Mouse (Mus musculus) central nervous system, embryonic 18 days (tissue): ENCODE measurements around the gene Gm48552. TPM values are rescaled to one million over a fixed set of nuclear protein-coding genes. Genes with fewer than 3 reads are reported as not detected.

Source experiments
- polyA plus RNA-seq: library from polyadenylated mRNA; depleted of rRNA; stranded (reverse); fragments of >200 nt; gene quantifications from 2 replicates; pipeline ENCODE4 v1.2.3, GENCODE M21; 2012; rRNA removed

The Gm48552 gene
- 7.0 and 10.1 TPM in 2 replicates for polyA plus RNA-seq

DNA sequence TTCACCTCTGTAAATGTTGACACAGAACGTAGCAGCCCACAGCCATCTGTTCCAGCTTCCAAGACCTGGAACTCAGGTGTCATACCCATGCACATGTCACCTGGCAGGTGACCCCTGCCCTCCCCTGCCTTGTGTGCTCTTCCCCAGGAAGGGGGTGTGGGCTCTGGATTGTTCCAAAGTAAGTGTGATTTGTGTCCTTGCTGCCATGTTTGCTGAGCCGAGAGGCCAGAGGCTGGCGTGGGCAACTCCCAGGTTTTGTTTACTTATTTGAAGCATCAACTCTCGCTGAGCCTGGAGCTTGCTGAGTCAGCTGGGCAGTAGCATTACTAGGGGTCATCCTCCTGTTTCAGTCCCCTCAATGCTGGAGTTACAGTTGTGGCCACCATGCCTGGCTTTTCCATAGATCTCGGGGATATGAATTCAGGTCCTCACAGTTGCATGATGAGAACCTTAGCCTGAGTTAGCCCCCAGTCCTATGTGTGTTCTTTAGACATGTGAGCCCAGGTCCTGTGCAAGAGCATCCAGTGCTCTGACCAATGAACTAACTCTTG is at the start of gene Gm48552:
Gene Gm48552, plus strand, starts transcription at position 501 of the 551 bp plus-strand sequence.

DNA sequence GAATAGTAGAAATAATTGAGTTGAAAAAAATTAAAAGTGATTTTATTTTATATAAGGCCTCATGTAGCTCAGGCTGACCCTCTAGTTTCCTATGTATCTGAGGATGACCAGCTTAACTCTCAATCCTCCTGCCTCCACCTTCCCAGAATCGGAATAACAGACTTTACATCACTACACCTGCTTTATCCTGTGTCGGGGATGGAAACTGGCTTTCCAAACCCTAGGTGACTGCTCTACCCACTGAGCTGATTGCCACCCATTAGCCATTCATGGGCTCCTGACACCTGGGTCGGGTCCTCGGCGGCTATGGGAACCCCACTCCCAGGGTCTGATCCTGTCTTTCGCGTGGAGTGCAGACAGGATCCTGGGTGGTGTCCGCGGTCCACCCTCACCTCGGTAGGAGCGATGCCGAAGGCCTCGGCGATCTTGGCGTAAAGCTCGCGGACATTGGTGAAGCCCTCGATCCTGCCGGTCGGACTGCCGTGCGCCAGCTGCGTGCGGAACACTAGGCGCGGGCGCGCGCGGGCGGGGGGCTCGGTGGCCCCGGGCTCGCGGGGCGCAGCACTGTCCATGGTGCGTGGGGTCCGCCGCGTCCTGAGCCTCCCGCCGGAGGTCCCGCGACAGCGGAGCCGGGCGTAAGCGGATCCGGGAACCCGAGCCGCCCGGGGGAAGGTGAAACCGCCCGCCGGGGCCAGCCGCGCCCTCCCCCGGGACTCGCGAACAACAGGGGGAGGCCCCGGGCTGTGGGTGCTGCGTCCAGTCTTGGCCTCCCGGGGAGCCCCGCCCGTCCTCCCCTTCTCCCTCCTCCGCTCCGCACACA is 45.9 kb upstream of the Gm48552 start, which contains the start of gene Gipc3:
Gene Gipc3, minus strand, starts transcription at position 581 of the 820 bp plus-strand sequence.

DNA sequence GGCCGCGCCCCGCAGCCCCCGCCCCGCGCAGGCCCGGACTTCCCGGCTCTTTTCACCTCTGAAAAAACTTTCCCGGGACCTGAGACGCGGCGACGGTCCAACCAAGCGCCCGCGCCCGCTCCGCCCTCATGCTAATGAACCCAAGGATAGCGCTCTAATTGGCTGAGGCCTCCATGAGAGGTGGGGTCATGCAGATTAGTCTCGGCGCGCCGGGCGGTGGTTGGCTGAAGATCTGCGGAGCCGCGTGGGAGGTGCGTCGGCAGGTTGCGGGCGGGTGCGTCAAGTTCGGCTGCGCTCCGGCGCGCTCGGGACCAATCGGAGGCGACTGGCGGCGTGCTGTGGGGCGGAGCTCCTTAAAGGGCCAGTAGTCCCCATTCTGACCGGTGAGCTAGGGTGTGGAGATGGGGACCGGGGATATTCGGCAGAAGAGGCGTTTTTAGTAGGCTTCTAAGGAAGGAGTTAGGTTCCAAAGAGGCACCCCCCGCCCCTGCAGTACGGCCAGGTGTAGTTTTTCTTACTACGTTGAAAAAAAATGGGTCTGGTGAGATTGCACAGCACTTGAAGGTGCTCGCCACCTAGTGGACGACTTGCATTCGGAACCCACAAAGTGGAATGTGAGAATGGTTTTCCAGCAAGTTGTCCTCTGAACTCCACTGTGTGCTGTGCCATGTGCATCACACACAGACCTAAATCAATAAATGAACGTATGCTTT is 38.3 kb upstream of the Gm48552 start, which contains the start of gene Hmg20b:
Gene Hmg20b, minus strand, starts transcription at position 130 of the 713 bp plus-strand sequence.

DNA sequence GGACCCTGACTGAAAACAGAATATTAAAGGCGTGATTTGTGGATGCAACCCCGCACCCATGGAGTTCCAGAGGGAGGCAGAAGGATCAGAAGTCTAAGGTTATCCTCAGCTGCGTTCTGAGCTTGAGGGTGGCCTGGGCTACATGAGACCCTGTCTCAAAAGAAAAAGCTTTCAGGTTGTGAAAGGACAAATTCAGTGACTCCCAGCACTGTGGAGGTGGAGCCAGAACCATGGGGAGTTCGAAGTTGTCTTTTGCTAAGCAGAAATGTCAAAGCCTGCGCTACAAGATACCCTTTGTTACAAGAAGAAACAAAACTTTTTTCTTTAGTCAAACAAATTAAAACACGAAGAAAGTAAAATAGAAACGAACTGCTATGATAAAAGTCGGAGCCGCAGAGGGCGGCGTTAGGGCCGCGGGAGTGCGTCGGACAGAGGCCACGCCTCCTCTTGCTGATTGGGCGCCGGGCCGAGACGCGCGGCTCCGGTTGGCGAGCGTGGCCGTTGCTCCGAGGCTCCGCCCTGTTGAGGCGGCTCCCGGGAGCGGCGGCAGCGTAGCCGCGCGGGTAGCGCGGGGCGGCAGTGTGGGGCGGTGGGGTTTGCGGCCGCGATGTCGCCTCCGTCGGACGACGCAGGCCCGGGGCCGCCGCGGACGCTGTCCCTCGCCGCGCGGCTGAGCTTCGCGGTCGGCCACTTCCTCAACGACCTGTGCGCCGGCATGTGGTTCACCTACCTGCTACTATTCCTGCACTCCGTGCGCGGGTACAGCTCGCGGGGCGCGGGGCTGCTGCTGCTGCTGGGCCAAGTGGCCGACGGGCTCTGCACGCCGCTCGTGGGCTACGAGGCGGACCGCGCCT is 31.6 kb upstream of the Gm48552 start, which contains the start of gene Mfsd12:
Gene Mfsd12, plus strand, starts transcription at position 501 of the 854 bp plus-strand sequence.

GRCm38 (mm10) chr10:81365672-81366476 is 22.9 kb upstream of the Gm48552 start, which contains the start of gene 4930404N11Rik:
4930404N11Rik (minus strand) TSS chr10:81365816.

GRCm38 (mm10) chr10:81377793-81378552 is 10.8 kb upstream of the Gm48552 start, which contains the start of gene Fzr1:
Fzr1 (minus strand) TSS chr10:81378516.

GRCm38 (mm10) chr10:81383802-81384604 is 4.8 kb upstream of the Gm48552 start, which contains the start of the genes Dohh and Gm48551:
Dohh (plus strand) TSS chr10:81384428.
Gm48551 (plus strand) TSS chr10:81384466.

DNA sequence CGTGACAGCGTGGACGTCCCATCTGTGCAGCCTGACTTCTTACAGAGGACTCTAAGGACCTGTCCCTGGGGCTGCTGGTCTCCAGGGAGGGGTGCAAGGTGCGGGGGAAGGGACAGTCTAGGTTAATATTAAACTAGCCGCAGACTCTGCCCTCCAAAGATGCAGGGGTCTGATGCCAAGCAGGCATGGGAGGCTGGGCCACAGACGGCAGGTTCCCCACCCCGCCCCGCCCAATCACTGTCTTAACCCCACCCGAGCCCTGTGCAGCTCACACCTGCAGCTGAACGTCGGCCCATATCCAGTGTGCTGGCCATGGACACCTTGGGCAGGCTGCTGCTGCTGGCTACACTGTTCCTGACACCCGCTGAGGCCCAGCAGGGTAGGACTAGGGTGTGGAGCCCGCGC is 4.0 kb downstream of the Gm48552 start, which contains the start of gene Smim24:
Gene Smim24, plus strand, starts transcription at position 271 of the 405 bp plus-strand sequence.

Other genes starting within 250 kb of the Gm48552 start
- gene Pias4, start 221.1 kb upstream of the Gm48552 start, polyA plus RNA-seq, result 23.5 and 28.9 TPM in 2 replicates
- 1,300 and 1,423 TPM in 2 replicates for gene Eef2, start 212.4 kb upstream of the Gm48552 start, polyA plus RNA-seq
- gene Dapk3, start 206.0 kb upstream of the Gm48552 start, polyA plus RNA-seq, result 67.6 and 77.1 TPM in 2 replicates
- not detected in 2 replicates for gene 4930442H23Rik, start 205.2 kb upstream of the Gm48552 start, polyA plus RNA-seq
- 0.16 and 0.17 TPM in 2 replicates for gene Nmrk2, start 187.0 kb upstream of the Gm48552 start, polyA plus RNA-seq
- 163 and 174 TPM in 2 replicates for gene Atcay, start 158.2 kb upstream of the Gm48552 start, polyA plus RNA-seq
- gene Zfr2, start 155.8 kb upstream of the Gm48552 start, polyA plus RNA-seq, result 67.6 and 70.9 TPM in 2 replicates
- gene Matk, start 136.1 kb upstream of the Gm48552 start, polyA plus RNA-seq, result 160 and 167 TPM in 2 replicates
- gene Mrpl54, start 122.1 kb upstream of the Gm48552 start, polyA plus RNA-seq, result 61.6 and 82.0 TPM in 2 replicates
- gene Apba3, start 122.0 kb upstream of the Gm48552 start, polyA plus RNA-seq, result 43.6 and 46.7 TPM in 2 replicates
- 4.7 and 5.7 TPM in 2 replicates for gene Tjp3, start 97.4 kb upstream of the Gm48552 start, polyA plus RNA-seq
- 209 and 257 TPM in 2 replicates for gene Pip5k1c, start 96.0 kb upstream of the Gm48552 start, polyA plus RNA-seq
- gene Cactin, start 67.9 kb upstream of the Gm48552 start, polyA plus RNA-seq, result 31.3 and 32.6 TPM in 2 replicates
- 2.9 and 3.2 TPM in 2 replicates for gene Tbxa2r, start 60.3 kb upstream of the Gm48552 start, polyA plus RNA-seq
- gene Gipc3, start 45.7 kb upstream of the Gm48552 start, polyA plus RNA-seq, result 0.08 and 0.09 TPM in 2 replicates
- gene Hmg20b, start 38.5 kb upstream of the Gm48552 start, polyA plus RNA-seq, result 29.3 and 32.0 TPM in 2 replicates
- 17.9 and 18.2 TPM in 2 replicates for gene Mfsd12, start 31.5 kb upstream of the Gm48552 start, polyA plus RNA-seq
- 0.48 TPM in 1 of 2 replicates, not detected in the other for gene 4930404N11Rik, start 23.2 kb upstream of the Gm48552 start, polyA plus RNA-seq
- 138 and 139 TPM in 2 replicates for gene Fzr1, start 10.5 kb upstream of the Gm48552 start, polyA plus RNA-seq
- 66.2 and 66.7 TPM in 2 replicates for gene Dohh, start 4.6 kb upstream of the Gm48552 start, polyA plus RNA-seq
- gene Gm48551, start 4.5 kb upstream of the Gm48552 start, polyA plus RNA-seq, result 6.6 and 8.8 TPM in 2 replicates
- gene Smim24, start 4.0 kb downstream of the Gm48552 start, polyA plus RNA-seq, result 3.9 and 4.1 TPM in 2 replicates
- gene Nfic, start 66.6 kb downstream of the Gm48552 start, polyA plus RNA-seq, result 8.6 and 8.9 TPM in 2 replicates
- 300 and 400 TPM in 2 replicates for gene Celf5, start 93.7 kb downstream of the Gm48552 start, polyA plus RNA-seq
- gene Ncln, start 107.4 kb downstream of the Gm48552 start, polyA plus RNA-seq, result 141 and 144 TPM in 2 replicates
- 0.23 and 0.24 TPM in 2 replicates for gene S1pr4, start 111.1 kb downstream of the Gm48552 start, polyA plus RNA-seq
- 0.74 and 0.98 TPM in 2 replicates for gene Gna15, start 135.2 kb downstream of the Gm48552 start, polyA plus RNA-seq
- gene Gna11, start 156.2 kb downstream of the Gm48552 start, polyA plus RNA-seq, result 115 and 121 TPM in 2 replicates
- 591 and 640 TPM in 2 replicates for gene Aes, start 170.5 kb downstream of the Gm48552 start, polyA plus RNA-seq
- 117 and 122 TPM in 2 replicates for gene Tle2, start 185.6 kb downstream of the Gm48552 start, polyA plus RNA-seq
- 9.6 and 12.3 TPM in 2 replicates for gene Tle6, start 212.1 kb downstream of the Gm48552 start, polyA plus RNA-seq
- gene BC025920, start 217.3 kb downstream of the Gm48552 start, polyA plus RNA-seq, result 3.9 and 4.6 TPM in 2 replicates
- gene Sirt6, start 238.8 kb downstream of the Gm48552 start, polyA plus RNA-seq, result 45.2 and 51.5 TPM in 2 replicates
- 121 and 135 TPM in 2 replicates for gene Ankrd24, start 239.5 kb downstream of the Gm48552 start, polyA plus RNA-seq